Mouse (Mus musculus) splenic B cell, adult 2 months (primary cell): ENCODE data around the gene Snap91.

Experiments
- DNase-seq: peaks from one replicate; pipeline ENCODE4 v3.0.0-alpha.2; 2011; ENCODE audit warnings: low read depth, low spot score
- H3K27me3 ChIP-seq: 2 replicates; pipeline ENCODE4 v1.6.1; 2012; ENCODE audit warnings: mild to moderate bottlenecking, low read length, moderate library complexity, mixed read lengths; ENCODE audit not compliant: control insufficient read depth, poor library complexity, insufficient read depth, severe bottlenecking
- H3K36me3 ChIP-seq: 2 replicates; pipeline ENCODE4 v1.6.1; 2012; ENCODE audit warnings: mild to moderate bottlenecking, low read length, moderate library complexity, mixed read lengths; ENCODE audit not compliant: control insufficient read depth, poor library complexity, insufficient read depth, severe bottlenecking

Gene Snap91

GRCm38 (mm10) chr9:86850452-86851207, 29.8 kb downstream of the Snap91 start:
- no peak for DNase-seq
- no peaks in the 10 kb centered on the region for H3K27me3 ChIP-seq
- no peaks in the 10 kb centered on the region for H3K36me3 ChIP-seq

GRCm38 (mm10) chr9:86843747-86844353, 36.6 kb downstream of the Snap91 start:
- H3K27me3 ChIP-seq: no peaks in the 10 kb centered on the region
- no peak for DNase-seq
- H3K36me3 ChIP-seq: no peaks in the 10 kb centered on the region

DNA sequence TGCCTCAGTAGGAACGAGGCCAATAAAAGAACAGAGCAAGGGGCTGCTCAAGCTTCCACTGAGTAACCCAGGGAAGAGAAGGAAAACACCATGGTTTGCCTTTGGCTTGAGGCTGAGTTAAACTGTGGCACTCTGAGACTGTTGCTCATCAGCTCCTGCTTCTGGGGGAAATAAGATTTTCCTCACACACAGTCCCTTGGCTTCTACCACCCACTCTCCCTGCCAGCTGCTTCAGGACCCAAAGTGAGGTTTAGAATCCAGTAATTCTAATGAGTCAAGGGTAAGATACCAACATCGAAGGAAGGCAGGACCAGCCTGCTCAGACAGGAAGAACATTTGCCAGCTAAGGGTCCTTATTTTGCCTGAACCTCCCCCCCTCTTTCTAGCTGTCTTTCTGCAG, 50.7 kb downstream of the Snap91 start:
- no peaks in the 10 kb centered on the region for H3K36me3 ChIP-seq
- DNase-seq: no peak
- no peaks in the 10 kb centered on the region for H3K27me3 ChIP-seq

- H3K27me3 ChIP-seq: no peaks in the 10 kb centered on the region
- no peak for DNase-seq
- no peaks in the 10 kb centered on the region for H3K36me3 ChIP-seq
Measured at GRCm38 (mm10) chr9:86829034-86829433, 51.4 kb downstream of the Snap91 start.

DNA sequence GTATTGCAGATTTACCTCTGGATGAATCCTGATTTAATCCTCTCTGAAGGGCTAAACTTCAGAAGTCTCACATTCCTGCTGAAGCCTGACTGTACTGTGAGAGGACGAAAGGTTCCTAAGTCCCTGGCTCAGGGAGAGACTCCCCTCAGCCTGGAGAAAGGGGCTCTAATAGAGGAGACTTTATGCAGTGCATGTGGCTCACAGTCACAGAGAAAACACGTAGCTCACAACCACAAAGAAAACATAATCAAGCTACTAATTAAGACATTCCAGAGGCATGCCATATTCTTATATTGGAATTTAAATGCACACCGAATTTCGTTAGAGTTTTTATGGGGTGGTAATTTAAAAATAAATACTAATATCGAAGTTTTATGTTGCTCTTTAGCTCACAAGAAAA, 61.1 kb downstream of the Snap91 start:
- no peaks in the 10 kb centered on the region for H3K27me3 ChIP-seq
- no peak for DNase-seq
- no peaks in the 10 kb centered on the region for H3K36me3 ChIP-seq

DNA sequence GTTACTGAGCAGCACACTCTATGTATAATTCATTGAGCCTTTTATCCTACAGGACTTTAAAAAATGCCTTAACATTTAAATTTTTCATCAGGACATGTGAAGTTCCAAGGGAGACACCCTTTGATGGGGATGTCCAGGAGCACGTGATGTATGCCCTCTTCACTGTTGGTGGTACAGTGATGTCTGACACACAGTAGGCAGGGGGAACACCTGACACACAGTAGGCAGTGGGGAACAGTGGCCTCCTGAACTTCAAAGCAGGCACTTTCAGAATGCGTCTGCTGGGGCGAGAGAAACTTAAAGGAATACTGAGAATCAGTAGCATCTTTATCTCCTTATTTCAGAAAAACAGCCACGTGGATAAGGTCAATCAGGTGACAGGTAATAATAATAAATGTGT, 62.8 kb downstream of the Snap91 start:
- Histone ChIP-seq H3K27me3 (no peaks in the 10 kb centered on the region), H3K36me3 (no peaks in the 10 kb centered on the region)
- no peak for DNase-seq

DNA sequence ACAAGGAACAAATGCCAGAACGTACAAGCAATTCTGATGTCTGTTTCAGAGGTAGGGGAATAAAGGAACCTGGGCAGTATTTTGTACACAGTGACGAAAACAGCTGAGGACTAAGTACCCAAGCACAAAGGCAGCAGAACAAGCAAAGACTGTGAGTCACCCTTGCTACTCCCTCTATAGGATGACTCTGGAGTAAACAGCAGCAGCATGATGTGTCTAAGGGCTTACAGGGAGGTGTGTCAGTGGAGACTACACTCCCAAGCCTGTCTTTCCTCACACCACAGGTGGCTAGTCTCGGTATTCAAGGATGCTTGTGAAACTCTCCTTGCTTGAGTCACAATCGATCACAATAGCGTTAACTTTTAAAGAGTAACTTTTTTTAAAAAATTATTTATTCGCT, 66.1 kb downstream of the Snap91 start:
- no peak for DNase-seq

GRCm38 (mm10) chr9:86813327-86813726, 67.1 kb downstream of the Snap91 start:
- DNase-seq: no peak
- Histone ChIP-seq H3K36me3 (no peaks in the 10 kb centered on the region), H3K27me3 (no peaks in the 10 kb centered on the region)

More for the DNA sequence above, 66.1 kb downstream of the Snap91 start:
- no peaks in the 10 kb centered on the region for H3K27me3 ChIP-seq
- no peaks in the 10 kb centered on the region for H3K36me3 ChIP-seq

DNA sequence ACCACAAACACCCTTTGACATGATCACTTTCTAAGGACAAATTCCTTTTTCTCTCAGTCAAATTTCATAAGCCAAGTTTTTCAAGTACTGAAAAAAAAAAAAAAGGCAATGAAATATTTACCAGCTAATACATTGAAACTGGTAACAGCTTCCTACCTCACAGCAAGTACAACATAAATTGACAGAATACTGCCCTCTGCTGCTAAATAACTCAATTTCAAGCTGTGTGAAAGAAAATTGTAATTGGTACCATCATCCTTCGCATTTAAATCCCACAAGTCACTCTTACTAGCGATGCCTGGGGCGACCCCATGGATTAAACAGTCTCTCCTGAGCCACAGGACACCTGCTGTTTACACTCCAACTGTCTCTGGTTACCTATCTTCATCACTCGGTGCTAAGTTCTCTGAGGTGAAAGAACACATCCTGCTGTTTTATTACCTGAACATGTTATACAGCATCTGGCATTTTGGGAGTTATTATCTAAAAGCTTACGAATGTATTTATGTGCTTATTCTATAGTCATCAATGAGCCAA, 69.7 kb downstream of the Snap91 start:
- no peaks in the 10 kb centered on the region for H3K36me3 ChIP-seq
- no peak for DNase-seq
- no peaks in the 10 kb centered on the region for H3K27me3 ChIP-seq

DNA sequence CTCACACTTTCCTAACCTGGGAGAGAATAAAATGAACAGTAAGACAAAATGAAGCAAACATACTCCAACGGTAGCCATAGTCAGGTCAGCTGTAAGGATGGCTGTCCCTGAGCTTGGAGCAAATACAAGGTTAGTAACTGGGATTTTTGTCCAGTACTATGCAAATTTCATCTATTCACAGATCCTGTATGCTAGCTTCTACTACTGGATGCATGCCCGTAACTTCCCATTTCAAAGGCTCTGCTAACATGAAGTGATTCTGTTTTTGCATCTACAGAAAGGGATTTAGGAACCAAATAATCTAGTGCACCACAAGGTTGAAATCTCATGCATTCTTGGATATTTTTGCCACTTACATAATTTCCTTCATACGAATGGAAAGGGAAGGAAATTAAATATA, 70.2 kb downstream of the Snap91 start:
- DNase-seq: no peak

GRCm38 (mm10) chr9:86800600-86801163, 79.8 kb downstream of the Snap91 start:
- H3K27me3 ChIP-seq: no peaks in the 10 kb centered on the region
- DNase-seq: no peak
- no peaks in the 10 kb centered on the region for H3K36me3 ChIP-seq

More for the DNA sequence above, 70.2 kb downstream of the Snap91 start:
- Histone ChIP-seq H3K27me3 (no peaks in the 10 kb centered on the region), H3K36me3 (no peaks in the 10 kb centered on the region)

DNA sequence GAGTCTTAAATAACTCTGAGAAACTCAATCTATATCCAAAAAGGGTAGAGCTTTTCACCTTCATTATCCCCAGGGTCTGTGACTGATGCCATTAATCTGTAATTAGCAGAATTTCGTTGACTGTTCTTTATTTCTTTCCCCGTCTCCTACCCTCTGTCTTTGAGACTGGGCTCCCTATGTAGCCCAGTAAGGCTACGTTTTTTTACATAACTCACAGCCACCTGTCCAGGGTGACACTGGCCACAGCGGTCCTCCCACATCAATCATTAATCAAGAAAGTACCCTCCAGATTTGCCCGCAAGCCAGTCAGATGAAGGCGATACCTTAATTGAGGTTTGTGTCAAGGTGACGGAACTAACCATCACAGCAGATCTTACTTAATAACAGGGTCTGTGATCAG, 81.4 kb downstream of the Snap91 start:
- DNase-seq: no peak
- H3K27me3 ChIP-seq: no peaks in the 10 kb centered on the region
- no peaks in the 10 kb centered on the region for H3K36me3 ChIP-seq

DNA sequence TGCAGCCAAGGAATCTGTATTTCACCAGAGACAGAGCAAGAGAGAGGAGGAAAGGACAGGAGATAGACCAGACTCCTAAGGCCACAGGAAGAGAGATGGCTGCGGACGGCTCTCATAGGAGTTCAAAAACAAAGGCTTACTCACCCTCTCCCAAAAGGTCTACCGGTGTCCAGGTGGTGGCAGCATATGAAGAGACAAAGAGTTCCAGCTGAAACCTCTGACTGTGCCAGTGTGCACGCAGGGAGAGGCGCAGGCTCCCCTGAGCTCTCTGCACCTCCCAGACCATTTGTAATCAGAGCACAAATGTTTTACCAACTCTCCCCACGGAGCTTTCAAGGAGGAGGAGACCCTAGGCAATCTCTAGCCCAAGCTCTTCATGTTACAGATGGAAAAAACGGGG, 81.8 kb downstream of the Snap91 start:
- H3K27me3 ChIP-seq: no peaks in the 10 kb centered on the region
- H3K36me3 ChIP-seq: no peaks in the 10 kb centered on the region
- DNase-seq: no peak

DNA sequence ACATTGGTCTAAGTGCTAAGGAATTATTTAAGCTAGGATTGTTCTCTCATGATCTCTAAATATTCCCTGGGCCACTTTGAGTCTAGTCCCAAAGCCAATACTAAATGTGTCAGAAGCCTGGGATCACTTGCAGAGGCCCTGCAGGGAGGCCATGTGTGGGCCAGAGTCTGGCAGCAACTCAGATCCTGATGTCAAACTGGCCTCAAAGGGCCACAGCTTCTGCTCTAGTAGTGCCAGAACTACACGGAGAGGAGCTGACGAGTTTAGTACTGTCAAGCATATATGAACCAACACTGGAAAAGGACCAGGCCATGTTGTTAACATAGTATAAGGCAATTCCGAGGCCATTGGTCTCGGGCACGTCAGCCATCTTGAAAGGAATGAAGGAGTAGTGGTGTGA, 82.3 kb downstream of the Snap91 start:
- no peak for DNase-seq
- no peaks in the 10 kb centered on the region for H3K27me3 ChIP-seq
- no peaks in the 10 kb centered on the region for H3K36me3 ChIP-seq

GRCm38 (mm10) chr9:86797553-86797952, 82.9 kb downstream of the Snap91 start:
- Histone ChIP-seq H3K27me3 (no peaks in the 10 kb centered on the region), H3K36me3 (no peaks in the 10 kb centered on the region)
- DNase-seq: no peak
